Mouse (Mus musculus): ENCODE measurements around the gene Smg9. TPM values are rescaled to one million over a fixed set of nuclear protein-coding genes. Genes with fewer than 3 reads are reported as not detected.

Gene Smg9
- polyA plus RNA-seq, 2 experiments = 11.2 to 20.6 TPM

- no peaks in the 10 kb centered on the region for H3K36me3 ChIP-seq (replicated peaks; ENCODE audit: control insufficient read depth, insufficient read depth, low read depth)
- H3K9ac ChIP-seq (replicated peaks) = no peak overlapping the region
- no peaks in the 10 kb centered on the region for H3K9me3 ChIP-seq (ENCODE audit: control insufficient read depth, low read length)
- no peaks in the 10 kb centered on the region for H3K27me3 ChIP-seq (ENCODE audit: control insufficient read depth, insufficient read depth, low read length)
- H3K4me1 ChIP-seq (replicated peaks; ENCODE audit: control insufficient read depth in 2 of 2, insufficient read depth in 2 of 2, low read length in 1 of 2) = peaks cover 6 to 12% of the 10 kb centered on the region in 2 experiments
- WGBS (ENCODE audit: insufficient replicate concordance) = 48% methylated on average over 4 of the region's 4 CpGs
- no peak for ATAC-seq (ENCODE audit: insufficient read depth)
- H3K4me3 ChIP-seq (ENCODE audit: insufficient read depth in 1 of 2, low read depth in 2 of 2, low read length in 2 of 2) = no peak overlapping the region
- no peak for DNase-seq (ENCODE audit: low read depth in 3 of 3, low spot score in 3 of 3)
- no peak overlapping the region for H3K4me2 ChIP-seq (ENCODE audit: low read depth)
- TF ChIP-seq EP300 (IDR thresholded peaks at IDR 0.05; ENCODE audit: low read depth) (no peak), CTCF (IDR thresholded peaks at IDR 0.05; ENCODE audit: low read depth) (peak; percentile 63)
- no peak overlapping the region for H3K27ac ChIP-seq
These were observed 38.4 kb upstream of the Smg9 start for GRCm38 (mm10) chr7:24361001-24361400.

GRCm38 (mm10) chr7:24363228-24363627 is 36.2 kb upstream of the Smg9 start:
- Histone ChIP-seq H3K36me3 (replicated peaks; ENCODE audit: control insufficient read depth, insufficient read depth, low read depth) (no peaks in the 10 kb centered on the region), H3K27ac (no peak overlapping the region), H3K9ac (replicated peaks) (no peak overlapping the region), H3K27me3 (ENCODE audit: control insufficient read depth, insufficient read depth, low read length) (no peaks in the 10 kb centered on the region), H3K4me2 (ENCODE audit: low read depth) (no peak overlapping the region), H3K9me3 (ENCODE audit: control insufficient read depth, low read length) (no peaks in the 10 kb centered on the region), H3K4me3 (ENCODE audit: insufficient read depth in 1 of 2, low read depth in 2 of 2, low read length in 2 of 2) (no peak overlapping the region), H3K4me1 (replicated peaks; ENCODE audit: control insufficient read depth in 2 of 2, insufficient read depth in 2 of 2, low read length in 1 of 2) (peaks cover 25 to 34% of the 10 kb centered on the region in 2 experiments)
- WGBS (ENCODE audit: insufficient replicate concordance) = 24% methylated on average over 6 of the region's 7 CpGs
- DNase-seq (ENCODE audit: low read depth in 3 of 3, low spot score in 3 of 3) = no peak
- TF ChIP-seq EP300 (IDR thresholded peaks at IDR 0.05; ENCODE audit: low read depth) (no peak), CTCF (IDR thresholded peaks at IDR 0.05; ENCODE audit: low read depth) (peak; percentile 75)
- no peak for ATAC-seq (ENCODE audit: insufficient read depth)

- H3K27ac ChIP-seq = peak overlapping the region; percentile 43
- DNase-seq (ENCODE audit: low read depth in 3 of 3, low spot score in 3 of 3) (peak; percentile 77 to 81 (median 77)), ATAC-seq (ENCODE audit: insufficient read depth) (peak; percentile 42)
- no peak for TF ChIP-seq EP300 (IDR thresholded peaks at IDR 0.05; ENCODE audit: low read depth)
- TF ChIP-seq CTCF (IDR thresholded peaks at IDR 0.05; ENCODE audit: low read depth) = peak; percentile 98
- no peaks in the 10 kb centered on the region for H3K9me3 ChIP-seq (ENCODE audit: control insufficient read depth, low read length)
- no peaks in the 10 kb centered on the region for H3K36me3 ChIP-seq (replicated peaks; ENCODE audit: control insufficient read depth, insufficient read depth, low read depth)
- no peak overlapping the region for H3K4me3 ChIP-seq (ENCODE audit: insufficient read depth in 1 of 2, low read depth in 2 of 2, low read length in 2 of 2)
- peak overlapping the region; percentile 45 for H3K9ac ChIP-seq (replicated peaks)
- peaks cover 41 to 50% of the 10 kb centered on the region in 2 experiments for H3K4me1 ChIP-seq (replicated peaks; ENCODE audit: control insufficient read depth in 2 of 2, insufficient read depth in 2 of 2, low read length in 1 of 2)
- WGBS (ENCODE audit: insufficient replicate concordance) = 17% methylated on average over 10 of the region's 10 CpGs
- no peaks in the 10 kb centered on the region for H3K27me3 ChIP-seq (ENCODE audit: control insufficient read depth, insufficient read depth, low read length)
- peak overlapping the region; percentile 35 for H3K4me2 ChIP-seq (ENCODE audit: low read depth)
These were observed 34.6 kb upstream of the Smg9 start for GRCm38 (mm10) chr7:24364827-24365226.

GRCm38 (mm10) chr7:24365258-24366014 is 34.0 kb upstream of the Smg9 start:
- no peaks in the 10 kb centered on the region for H3K36me3 ChIP-seq (replicated peaks; ENCODE audit: control insufficient read depth, insufficient read depth, low read depth)
- peak overlapping the region; percentile 45 for H3K9ac ChIP-seq (replicated peaks)
- peaks cover 41 to 50% of the 10 kb centered on the region in 2 experiments for H3K4me1 ChIP-seq (replicated peaks; ENCODE audit: control insufficient read depth in 2 of 2, insufficient read depth in 2 of 2, low read length in 1 of 2)
- H3K4me2 ChIP-seq (ENCODE audit: low read depth) = no peak overlapping the region; the same call in 1 of the 2 replicates
- no peaks in the 10 kb centered on the region for H3K9me3 ChIP-seq (ENCODE audit: control insufficient read depth, low read length)
- DNase-seq (ENCODE audit: low read depth in 3 of 3, low spot score in 3 of 3) (no peak), ATAC-seq (ENCODE audit: insufficient read depth) (no peak)
- no peak for TF ChIP-seq CTCF (IDR thresholded peaks at IDR 0.05; ENCODE audit: low read depth)
- 69% methylated on average over 5 of the region's 5 CpGs for WGBS (ENCODE audit: insufficient replicate concordance)
- H3K4me3 ChIP-seq (ENCODE audit: insufficient read depth in 1 of 2, low read depth in 2 of 2, low read length in 2 of 2) = no peak overlapping the region
- no peaks in the 10 kb centered on the region for H3K27me3 ChIP-seq (ENCODE audit: control insufficient read depth, insufficient read depth, low read length)
- peak overlapping the region; percentile 43 for H3K27ac ChIP-seq

- no peaks in the 10 kb centered on the region for H3K9me3 ChIP-seq (ENCODE audit: control insufficient read depth, low read length)
- TF ChIP-seq CTCF (IDR thresholded peaks at IDR 0.05; ENCODE audit: low read depth) = no peak
- no peak for TF ChIP-seq EP300 (IDR thresholded peaks at IDR 0.05; ENCODE audit: low read depth)
- H3K27ac ChIP-seq = peak overlapping the region; percentile 100
- no peaks in the 10 kb centered on the region for H3K27me3 ChIP-seq (ENCODE audit: control insufficient read depth, insufficient read depth, low read length)
- peak overlapping the region; percentile 31 for H3K4me2 ChIP-seq (ENCODE audit: low read depth)
- H3K9ac ChIP-seq (replicated peaks) = no peak overlapping the region
- DNase-seq (ENCODE audit: low read depth in 3 of 3, low spot score in 3 of 3) (no peak), ATAC-seq (ENCODE audit: insufficient read depth) (no peak)
- H3K36me3 ChIP-seq (replicated peaks; ENCODE audit: control insufficient read depth, insufficient read depth, low read depth) = peaks cover 4% of the 10 kb centered on the region
- WGBS (ENCODE audit: insufficient replicate concordance) = 59% methylated on average over 15 of the region's 15 CpGs
- H3K4me3 ChIP-seq (ENCODE audit: insufficient read depth in 1 of 2, low read depth in 2 of 2, low read length in 2 of 2) = no peak overlapping the region
- H3K4me1 ChIP-seq (replicated peaks; ENCODE audit: control insufficient read depth in 2 of 2, insufficient read depth in 2 of 2, low read length in 1 of 2) = peaks cover 41 to 50% of the 10 kb centered on the region in 2 experiments
These were observed 32.4 kb upstream of the Smg9 start for GRCm38 (mm10) chr7:24366716-24367632.
